Mouse (Mus musculus) hindbrain, embryonic 10.5 days (tissue): ENCODE data around the gene Oxsm. TPM values are rescaled to one million over a fixed set of nuclear protein-coding genes. Genes with fewer than 3 reads are reported as not detected.

Experiments
- polyA plus RNA-seq: library from polyadenylated mRNA; unstranded; fragments of >200 nt; fragmentation: Nextera tagmentation; extraction: Ambion mirVana; gene quantifications from 2 replicates; pipeline ENCODE4 v1.2.1, GENCODE M21; 2016

Gene Oxsm
- polyA plus RNA-seq, 1 experiment from 2014 or later, result 1.6 TPM

Other genes starting within 250 kb of the Oxsm start
- gene Ngly1, start 528 bp downstream of the Oxsm start, polyA plus RNA-seq, result 14.9 and 15.6 TPM in 2 replicates
- 54.7 and 72.0 TPM in 2 replicates for gene Top2b, start 115.4 kb upstream of the Oxsm start, polyA plus RNA-seq